Mouse (Mus musculus) right cerebral cortex, adult 18-20 months (tissue): ENCODE measurements at regions not wholly inside any gene's neighbourhood (a gene's known extent, or its start where the extent isn't known, plus 50 kb on each side); places are given as distances from the start of the nearest gene placed in this dataset.

Experiments
- DNase-seq: peaks from one replicate; pipeline ENCODE4 v3.0.0; 2022; ENCODE audit warnings: mixed read lengths

- no peak for DNase-seq
Observed at GRCm38 (mm10) chr6:105549366-105549765, 128.1 kb upstream of the Cntn4 start.

- DNase-seq: no peak
Observed at GRCm38 (mm10) chr6:105568301-105568700, 109.2 kb upstream of the Cntn4 start.

- peak; percentile 23 for DNase-seq
Observed at GRCm38 (mm10) chr6:105569103-105569502, 108.4 kb upstream of the Cntn4 start.

GRCm38 (mm10) chr6:105604234-105604633 lies 73.2 kb upstream of the Cntn4 start:
- DNase-seq: no peak
